Mouse (Mus musculus): ENCODE results near the gene Tmem204.

GRCm38 (mm10) chr17:25036183-25036582 lies 47.2 kb downstream of the Tmem204 start:
- TF ChIP-seq POLR2A (IDR thresholded peaks at IDR 0.05; ENCODE audit: borderline replicate concordance, extremely low read depth, low read depth, low read length), result no peak
- TF ChIP-seq CTCF (IDR thresholded peaks at IDR 0.05; ENCODE audit: insufficient read depth, low read length), result peak; percentile 68
